In genomic region chr17:11142321-11142720, GRCm38 (mm10) we compare ENCODE assay signal across 11 mouse cellular contexts.
A peak's percentile ranks its signal among the peaks of the same experiment; 100 is the strongest.
DNase-seq lines count a peak whose midpoint lies in the region; ATAC-seq lines count a peak whose summit lies in the region.
"Had no signal": no experiment of that assay in that cellular context is flagged by ENCODE, and none has a peak within 500 bp of the region (broad histone marks: within the 10 kb centered on the region; RNA-seq: fewer than 3 reads in every experiment).

No protein-coding gene starts in this region.

- H3K4me2 ChIP-seq in forebrain, embryonic 16.5 days (ENCODE audit: low read length) = no peak overlapping the region
- H3K4me2 ChIP-seq: limb, embryonic 13.5 days; lung, embryonic 14.5 days had no signal

- peak; percentile 64 for ATAC-seq in forebrain, embryonic 16.5 days
- no peak for ATAC-seq in erythroblast, adult 5-6 weeks (replicated peaks; ENCODE audit: low FRiP score, poor library complexity, severe bottlenecking)

- no peak overlapping the region for H3K4me3 ChIP-seq in forebrain, embryonic 16.5 days (replicated peaks; ENCODE audit: low read length)
- H3K4me3 ChIP-seq in forebrain, embryonic 10.5 days = no peak overlapping the region
- H3K4me3 ChIP-seq: heart, embryonic 10.5 days; limb, embryonic 13.5 days had no signal

- DNase-seq in forebrain, embryonic 10.5 days (ENCODE audit: extremely low spot score, low spot score) = no peak
- peak; percentile 33 to 38 for DNase-seq in frontal cortex, postnatal 14 days (ENCODE audit: low spot score in 2 of 2)
- DNase-seq in layer of hippocampus, adult 9-11 months = peak; percentile 85
- peak; percentile 80 for DNase-seq in right cerebral cortex, adult 18-20 months
- no peak for DNase-seq in gastrocnemius, adult 18-20 months (ENCODE audit: low spot score)
- no peak for DNase-seq in adrenal gland, adult 2 months
- DNase-seq: lung, embryonic 14.5 days had no signal

- peaks cover 4% of the 10 kb centered on the region for H3K4me1 ChIP-seq in forebrain, embryonic 16.5 days (replicated peaks; ENCODE audit: control insufficient read depth, insufficient read depth, low read length)
- no peaks in the 10 kb centered on the region for H3K4me1 ChIP-seq in forebrain, embryonic 10.5 days
- H3K4me1 ChIP-seq: heart, embryonic 10.5 days; limb, embryonic 13.5 days had no signal

- H3K9me3 ChIP-seq in forebrain, embryonic 16.5 days (ENCODE audit: control insufficient read depth, low read length) = no peaks in the 10 kb centered on the region
- H3K9me3 ChIP-seq in forebrain, embryonic 10.5 days = no peaks in the 10 kb centered on the region
- H3K9me3 ChIP-seq: heart, embryonic 10.5 days; limb, embryonic 13.5 days had no signal

- H3K27ac ChIP-seq in forebrain, embryonic 16.5 days (ENCODE audit: low read length) = peak overlapping the region; percentile 23; the same call in 1 of the 2 replicates
- H3K27ac ChIP-seq in forebrain, embryonic 10.5 days = no peak overlapping the region
- H3K27ac ChIP-seq: heart, embryonic 10.5 days; limb, embryonic 13.5 days had no signal

- no peaks in the 10 kb centered on the region for H3K36me3 ChIP-seq in forebrain, embryonic 16.5 days (ENCODE audit: control insufficient read depth, insufficient read depth)
- H3K36me3 ChIP-seq in forebrain, embryonic 10.5 days (replicated peaks) = no peaks in the 10 kb centered on the region
- H3K36me3 ChIP-seq: heart, embryonic 10.5 days; limb, embryonic 13.5 days had no signal

- H3K27me3 ChIP-seq in forebrain, embryonic 16.5 days (replicated peaks; ENCODE audit: control insufficient read depth, insufficient read depth, low read length) = no peaks in the 10 kb centered on the region
- H3K27me3 ChIP-seq in forebrain, embryonic 10.5 days (ENCODE audit: poor library complexity, severe bottlenecking) = no peaks in the 10 kb centered on the region
- H3K27me3 ChIP-seq: limb, embryonic 13.5 days had no signal

- WGBS in forebrain, embryonic 16.5 days = 36% methylated on average over 5 of the region's 5 CpGs
- WGBS in forebrain, embryonic 10.5 days = 89% methylated on average over 5 of the region's 5 CpGs

- no peak overlapping the region for H3K9ac ChIP-seq in forebrain, embryonic 16.5 days (replicated peaks; ENCODE audit: low read depth, low read length)
- H3K9ac ChIP-seq: limb, embryonic 13.5 days; lung, embryonic 14.5 days had no signal

Comparison
In these comparisons a context has a peak if more than half of its experiments do, and no peak if none do; other contexts are left out.
1. DNase-seq: peak in frontal cortex, postnatal 14 days (2 of 2), layer of hippocampus, adult 9-11 months (single experiment) and right cerebral cortex, adult 18-20 months (single experiment); none in forebrain, embryonic 10.5 days (single experiment), gastrocnemius, adult 18-20 months (single experiment) and adrenal gland, adult 2 months (single experiment).